Mouse (Mus musculus) midbrain, embryonic 10.5 days (tissue): ENCODE data around the gene Asic1. TPM values are rescaled to one million over a fixed set of nuclear protein-coding genes. Genes with fewer than 3 reads are reported as not detected.
"Not testable (repeated sequence)": the region's sequence is repeated elsewhere in the genome, so short reads cannot be mapped to it uniquely, and the experiment has no call there.

Source experiments
- DNase-seq: peaks from one replicate; pipeline ENCODE4 v3.0.0-alpha.2; 2017; ENCODE audit warnings: low spot score
- H3K27ac ChIP-seq: fragments of 300-500 bp; sonication (generic); replicated peaks from 2 replicates; pipeline ENCODE4 v1.5.1; 2016; ENCODE audit warnings: mild to moderate bottlenecking
- H3K27me3 ChIP-seq: fragments of 300-500 bp; sonication (generic); 2 replicates; pipeline ENCODE4 v1.6.1; 2016; ENCODE audit warnings: low read depth, mild to moderate bottlenecking; ENCODE audit not compliant: poor library complexity, severe bottlenecking
- H3K36me3 ChIP-seq: fragments of 300-500 bp; sonication (generic); 2 replicates; pipeline ENCODE4 v1.6.1; 2016; ENCODE audit warnings: mild to moderate bottlenecking, moderate library complexity
- H3K4me1 ChIP-seq: fragments of 300-500 bp; sonication (generic); 2 replicates; pipeline ENCODE4 v1.6.1; 2016
- H3K4me3 ChIP-seq: fragments of 300-500 bp; sonication (generic); 2 replicates; pipeline ENCODE4 v1.5.1; 2016; ENCODE audit warnings: mild to moderate bottlenecking, moderate library complexity
- H3K9me3 ChIP-seq: fragments of 300-500 bp; sonication (generic); replicated peaks from 2 replicates; pipeline ENCODE4 v1.6.1; 2016; ENCODE audit warnings: mild to moderate bottlenecking
- WGBS: fragments of 180-500 bp; shearing (Covaris S2); methylation state at CpG from one replicate; pipeline ENCODE4 v1.1.7; 2016; 5-methylcytosine and 5-hydroxymethylcytosine counted together
- polyA plus RNA-seq: library from polyadenylated mRNA; unstranded; fragments of >200 nt; fragmentation: Nextera tagmentation; extraction: Ambion mirVana; gene quantifications from 2 replicates; pipeline ENCODE4 v1.2.1, GENCODE M21; 2016

The Asic1 gene
- polyA plus RNA-seq, 1 experiment from 2014 or later = 6.0 TPM

- Histone ChIP-seq H3K4me3 (no peak overlapping the region), H3K27me3 (peaks cover 42% of the 10 kb centered on the region), H3K27ac (no peak overlapping the region), H3K36me3 (no peaks in the 10 kb centered on the region), H3K9me3 (no peaks in the 10 kb centered on the region), H3K4me1 (peaks cover 48% of the 10 kb centered on the region)
- no peak for DNase-seq
- WGBS = 43% methylated on average over 2 of the region's 2 CpGs
These were observed 27.1 kb downstream of the Asic1 start for GRCm38 (mm10) chr15:99697309-99697708.

GRCm38 (mm10) chr15:99698533-99699085, 28.4 kb downstream of the Asic1 start:
- peaks cover 33% of the 10 kb centered on the region for H3K27me3 ChIP-seq
- peaks cover 48% of the 10 kb centered on the region for H3K4me1 ChIP-seq
- H3K27ac ChIP-seq = no peak overlapping the region
- peaks cover 6% of the 10 kb centered on the region for H3K36me3 ChIP-seq
- WGBS = 38% methylated on average over 20 of the region's 20 CpGs
- no peaks in the 10 kb centered on the region for H3K9me3 ChIP-seq
- no peak overlapping the region for H3K4me3 ChIP-seq
- DNase-seq = no peak

GRCm38 (mm10) chr15:99699715-99700114, 29.5 kb downstream of the Asic1 start:
- 85% methylated on average over 10 of the region's 10 CpGs for WGBS
- DNase-seq = no peak
- Histone ChIP-seq H3K27ac (no peak overlapping the region), H3K36me3 (peaks cover 17% of the 10 kb centered on the region), H3K27me3 (peaks cover 33% of the 10 kb centered on the region), H3K4me1 (peaks cover 48% of the 10 kb centered on the region), H3K9me3 (no peaks in the 10 kb centered on the region), H3K4me3 (no peak overlapping the region)

GRCm38 (mm10) chr15:99700219-99701106, 30.3 kb downstream of the Asic1 start:
- no peak for DNase-seq
- WGBS = 90% methylated on average over 18 of the region's 18 CpGs
- no peak overlapping the region for H3K4me3 ChIP-seq
- H3K27me3 ChIP-seq = peaks cover 31% of the 10 kb centered on the region
- peak overlapping the region; percentile 100; the same call in 1 of the 2 replicates for H3K27ac ChIP-seq
- peaks cover 22% of the 10 kb centered on the region for H3K36me3 ChIP-seq
- H3K9me3 ChIP-seq = no peaks in the 10 kb centered on the region
- H3K4me1 ChIP-seq = peaks cover 49% of the 10 kb centered on the region

GRCm38 (mm10) chr15:99701640-99701998, 31.5 kb downstream of the Asic1 start:
- H3K4me3 ChIP-seq = peak overlapping the region; percentile 93
- not testable (repeated sequence) for H3K9me3 ChIP-seq, DNase-seq
- H3K27me3 ChIP-seq = peaks cover 23% of the 10 kb centered on the region
- peaks cover 52% of the 10 kb centered on the region for H3K4me1 ChIP-seq
- peaks cover 33% of the 10 kb centered on the region for H3K36me3 ChIP-seq
- peak overlapping the region; percentile 100 for H3K27ac ChIP-seq
- 52% methylated on average over 16 of the region's 16 CpGs for WGBS

GRCm38 (mm10) chr15:99701999-99702900, 32.1 kb downstream of the Asic1 start, which contains the start of gene Smarcd1:
Smarcd1 (plus strand) TSS chr15:99702129.
- WGBS = under 1% methylated on average over 71 of the region's 71 CpGs
- Histone ChIP-seq H3K36me3 (peaks cover 39% of the 10 kb centered on the region), H3K27me3 (peaks cover 17% of the 10 kb centered on the region), H3K4me1 (peaks cover 52% of the 10 kb centered on the region), H3K27ac (peak within 1 kb of the TSS; percentile 100), H3K9me3 (no peaks in the 10 kb centered on the region), H3K4me3 (peak within 1 kb of the TSS; percentile 93)
- peak; percentile 99 for DNase-seq

GRCm38 (mm10) chr15:99703104-99703503, 32.9 kb downstream of the Asic1 start:
- H3K9me3 ChIP-seq = no peaks in the 10 kb centered on the region
- H3K4me3 ChIP-seq = peak overlapping the region; percentile 93
- H3K4me1 ChIP-seq = peaks cover 52% of the 10 kb centered on the region
- 64% methylated on average over 9 of the region's 9 CpGs for WGBS
- H3K36me3 ChIP-seq = peaks cover 48% of the 10 kb centered on the region
- H3K27me3 ChIP-seq = peaks cover 8% of the 10 kb centered on the region
- DNase-seq = no peak
- H3K27ac ChIP-seq = peak overlapping the region; percentile 100

- H3K27ac ChIP-seq = peak overlapping the region; percentile 100
- H3K36me3 ChIP-seq = peaks cover 53% of the 10 kb centered on the region
- peaks cover 49% of the 10 kb centered on the region for H3K4me1 ChIP-seq
- DNase-seq = no peak
- H3K9me3 ChIP-seq = no peaks in the 10 kb centered on the region
- H3K27me3 ChIP-seq = peaks cover 3% of the 10 kb centered on the region
- WGBS = 70% methylated on average over 5 of the region's 5 CpGs
- H3K4me3 ChIP-seq = peak overlapping the region; percentile 93
These were observed 33.5 kb downstream of the Asic1 start for GRCm38 (mm10) chr15:99703676-99704040.

- WGBS = 31% methylated on average over 23 of the region's 23 CpGs
- Histone ChIP-seq H3K27ac (peak overlapping the region; percentile 100), H3K4me3 (peak overlapping the region; percentile 93), H3K27me3 (no peaks in the 10 kb centered on the region; the same call in 1 of the 2 replicates), H3K9me3 (no peaks in the 10 kb centered on the region), H3K4me1 (peaks cover 47% of the 10 kb centered on the region), H3K36me3 (peaks cover 58% of the 10 kb centered on the region)
- peak; percentile 26 for DNase-seq
These were observed 34.0 kb downstream of the Asic1 start for GRCm38 (mm10) chr15:99704041-99704681.

- H3K27ac ChIP-seq = peak overlapping the region; percentile 100
These were observed 34.7 kb downstream of the Asic1 start for GRCm38 (mm10) chr15:99704881-99705280.

GRCm38 (mm10) chr15:99705440-99706048, 35.4 kb downstream of the Asic1 start, which contains the start of gene Gm17349:
Gm17349 (minus strand) TSS chr15:99705490.
- Histone ChIP-seq H3K36me3 (peaks cover 72% of the 10 kb centered on the region), H3K27ac (peak within 1 kb of the TSS; percentile 100), H3K4me1 (peaks cover 41% of the 10 kb centered on the region), H3K4me3 (peak within 1 kb of the TSS; percentile 93), H3K27me3 (no peaks in the 10 kb centered on the region), H3K9me3 (no peaks in the 10 kb centered on the region)
- peak; percentile 56 for DNase-seq
- 62% methylated on average over 11 of the region's 11 CpGs for WGBS

More at GRCm38 (mm10) chr15:99704881-99705280, 34.7 kb downstream of the Asic1 start:
- no peaks in the 10 kb centered on the region; the same call in 1 of the 2 replicates for H3K27me3 ChIP-seq
- 34% methylated on average over 7 of the region's 7 CpGs for WGBS
- peaks cover 65% of the 10 kb centered on the region for H3K36me3 ChIP-seq
- DNase-seq = peak; percentile 50
- no peaks in the 10 kb centered on the region for H3K9me3 ChIP-seq
- peak overlapping the region; percentile 93 for H3K4me3 ChIP-seq
- H3K4me1 ChIP-seq = peaks cover 47% of the 10 kb centered on the region
